Mouse (Mus musculus): Measurements from ENCODE around the gene Dnase1l2. TPM values are rescaled to one million over a fixed set of nuclear protein-coding genes. Genes with fewer than 3 reads are reported as not detected.

Gene Dnase1l2
- polyA plus RNA-seq, 1 experiment from 2014 or later, result 3.5 TPM

DNA sequence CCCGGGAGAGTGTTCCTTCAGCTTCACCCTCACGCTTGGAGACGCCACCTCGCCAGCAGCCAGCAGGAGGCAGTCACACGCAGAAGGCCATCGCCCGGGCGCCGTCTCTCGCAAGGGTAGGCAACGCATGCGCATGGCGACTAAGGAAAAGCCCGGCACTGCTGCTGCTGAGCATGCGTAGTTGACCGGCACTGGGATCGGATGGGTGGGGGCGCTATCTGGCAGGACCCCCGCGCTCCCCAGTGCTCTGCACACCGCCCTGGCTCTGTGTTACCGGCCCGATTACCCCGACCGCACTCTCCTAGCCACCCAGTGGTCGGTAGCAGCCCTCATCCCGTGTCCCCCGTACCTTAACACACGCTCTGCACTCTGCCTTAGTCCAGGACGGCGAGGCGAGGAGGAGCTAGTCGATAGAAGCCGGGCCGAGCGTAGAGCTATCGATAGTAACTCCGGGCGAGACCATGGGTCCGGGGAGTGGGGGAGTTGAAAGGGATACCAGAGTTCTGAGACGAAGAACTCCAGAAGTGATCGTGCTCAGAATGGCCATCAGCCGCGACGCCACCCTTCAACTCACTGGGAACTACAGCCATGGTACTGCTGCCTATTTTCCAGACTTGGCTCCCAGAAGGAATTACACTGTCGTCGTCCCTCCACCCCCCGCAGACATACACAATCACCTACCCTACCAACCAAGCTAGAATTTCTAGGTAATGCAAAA, 35.9 kb upstream of the Dnase1l2 start, which contains the start of gene Mlst8:
TSS of gene Mlst8 (minus strand) at position 416 of the 718 bp plus-strand sequence.
- H3K27me3 ChIP-seq, result no peaks in the 10 kb centered on the region
- peaks cover 30% of the 10 kb centered on the region for H3K4me1 ChIP-seq
- H3K27ac ChIP-seq, result peak within 1 kb of the TSS; percentile 97
- H3K36me3 ChIP-seq, result peaks cover 34% of the 10 kb centered on the region
- peak within 1 kb of the TSS; percentile 91 for H3K9ac ChIP-seq
- peak within 1 kb of the TSS; percentile 76 for H3K4me3 ChIP-seq
- H3K9me3 ChIP-seq, result no peaks in the 10 kb centered on the region
- WGBS, result under 1% methylated on average over 48 of the region's 48 CpGs
- H3K4me2 ChIP-seq, result peak within 1 kb of the TSS; percentile 71
- ATAC-seq (ENCODE audit: insufficient number of reproducible peaks, insufficient read depth, low FRiP score, low TSS enrichment, low read depth), result peak; percentile 87

DNA sequence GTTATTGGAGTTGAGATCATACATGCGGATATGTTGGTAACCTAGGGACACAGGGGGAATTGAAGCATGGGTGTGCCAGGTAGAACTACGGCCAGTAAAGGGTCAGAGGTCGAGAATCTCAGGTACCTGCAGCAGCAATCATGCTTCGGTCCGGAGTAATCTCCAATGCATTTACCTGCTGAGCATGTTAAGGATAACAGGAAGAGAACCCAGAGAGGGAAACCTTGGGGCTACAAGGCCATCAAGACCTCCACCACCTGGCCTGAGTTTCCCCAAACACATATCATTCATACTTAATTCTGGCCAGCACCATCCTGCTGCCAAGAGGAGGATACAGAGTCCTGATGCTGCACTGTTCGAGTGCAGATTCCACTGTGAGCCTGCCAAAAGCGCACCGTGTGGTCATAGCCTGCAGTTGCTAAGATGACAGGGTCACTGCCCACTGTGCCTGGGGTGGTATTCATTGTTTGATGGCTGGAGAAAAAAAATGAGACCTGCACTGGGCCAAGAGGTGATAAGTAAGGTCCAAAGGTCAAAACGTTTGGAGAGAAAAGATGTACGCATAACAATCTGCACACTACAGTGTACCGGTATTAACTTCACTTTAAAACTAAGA, 35.2 kb upstream of the Dnase1l2 start:
- H3K27ac ChIP-seq, result no peak overlapping the region
- peak overlapping the region; percentile 71 for H3K4me2 ChIP-seq
- 49% methylated on average over 11 of the region's 11 CpGs for WGBS
- peak overlapping the region; percentile 91 for H3K9ac ChIP-seq
- H3K4me1 ChIP-seq, result peaks cover 37% of the 10 kb centered on the region
- peak overlapping the region; percentile 76 for H3K4me3 ChIP-seq
- no peaks in the 10 kb centered on the region for H3K9me3 ChIP-seq
- H3K27me3 ChIP-seq, result no peaks in the 10 kb centered on the region
- ATAC-seq (ENCODE audit: insufficient number of reproducible peaks, insufficient read depth, low FRiP score, low TSS enrichment, low read depth), result no peak
- peaks cover 40% of the 10 kb centered on the region for H3K36me3 ChIP-seq

DNA sequence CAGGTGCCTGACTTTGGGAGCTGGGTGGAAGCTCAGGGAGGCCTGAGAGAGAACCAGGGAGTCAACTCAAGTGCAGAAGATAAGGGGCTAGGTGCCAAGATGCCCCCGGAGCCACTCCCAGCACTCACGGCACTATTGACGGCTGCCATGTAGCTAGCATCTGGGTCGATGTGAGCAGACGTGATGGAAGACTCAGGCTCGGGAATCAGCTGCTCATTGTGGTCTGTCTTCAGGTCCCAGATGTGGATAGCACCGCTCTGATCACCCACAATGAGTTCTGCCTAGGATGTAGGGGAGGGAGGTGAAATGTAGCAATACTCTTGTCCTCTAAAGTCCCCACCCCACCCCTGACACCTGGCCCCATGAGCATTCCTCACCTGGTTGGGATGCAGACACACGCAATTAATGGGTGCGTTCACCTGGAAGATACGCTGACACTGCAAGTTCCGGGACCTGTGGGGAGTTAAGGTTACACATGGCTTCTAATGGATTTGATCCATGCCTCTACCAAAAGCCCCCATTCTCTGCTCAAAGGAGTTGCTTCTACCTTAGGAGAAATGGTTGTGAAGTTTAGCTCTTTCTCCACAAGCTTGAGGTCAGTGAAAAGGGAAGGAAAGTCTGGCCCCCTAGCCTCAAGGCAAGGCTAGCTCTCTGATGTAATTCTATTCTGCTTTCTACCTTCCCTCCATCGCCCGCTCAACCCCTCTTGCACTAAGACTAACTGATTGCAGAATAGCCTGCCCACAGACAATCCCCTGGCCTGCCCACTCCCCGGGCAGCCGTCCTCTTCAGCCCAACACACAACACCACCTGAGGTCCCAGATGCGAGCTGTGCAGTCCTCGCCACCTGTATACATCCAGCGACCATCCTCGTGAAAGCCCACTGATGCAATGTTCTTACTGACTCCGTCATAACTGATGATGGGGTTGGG, 34.4 kb upstream of the Dnase1l2 start:
- peaks cover 40% of the 10 kb centered on the region for H3K36me3 ChIP-seq
- WGBS, result 88% methylated on average over 20 of the region's 20 CpGs
- H3K27me3 ChIP-seq, result no peaks in the 10 kb centered on the region
- H3K9ac ChIP-seq, result peak overlapping the region; percentile 91
- H3K27ac ChIP-seq, result no peak overlapping the region
- H3K4me1 ChIP-seq, result peaks cover 44% of the 10 kb centered on the region
- no peak for ATAC-seq (ENCODE audit: insufficient number of reproducible peaks, insufficient read depth, low FRiP score, low TSS enrichment, low read depth)
- peak overlapping the region; percentile 71 for H3K4me2 ChIP-seq
- no peaks in the 10 kb centered on the region for H3K9me3 ChIP-seq
- peak overlapping the region; percentile 76 for H3K4me3 ChIP-seq

DNA sequence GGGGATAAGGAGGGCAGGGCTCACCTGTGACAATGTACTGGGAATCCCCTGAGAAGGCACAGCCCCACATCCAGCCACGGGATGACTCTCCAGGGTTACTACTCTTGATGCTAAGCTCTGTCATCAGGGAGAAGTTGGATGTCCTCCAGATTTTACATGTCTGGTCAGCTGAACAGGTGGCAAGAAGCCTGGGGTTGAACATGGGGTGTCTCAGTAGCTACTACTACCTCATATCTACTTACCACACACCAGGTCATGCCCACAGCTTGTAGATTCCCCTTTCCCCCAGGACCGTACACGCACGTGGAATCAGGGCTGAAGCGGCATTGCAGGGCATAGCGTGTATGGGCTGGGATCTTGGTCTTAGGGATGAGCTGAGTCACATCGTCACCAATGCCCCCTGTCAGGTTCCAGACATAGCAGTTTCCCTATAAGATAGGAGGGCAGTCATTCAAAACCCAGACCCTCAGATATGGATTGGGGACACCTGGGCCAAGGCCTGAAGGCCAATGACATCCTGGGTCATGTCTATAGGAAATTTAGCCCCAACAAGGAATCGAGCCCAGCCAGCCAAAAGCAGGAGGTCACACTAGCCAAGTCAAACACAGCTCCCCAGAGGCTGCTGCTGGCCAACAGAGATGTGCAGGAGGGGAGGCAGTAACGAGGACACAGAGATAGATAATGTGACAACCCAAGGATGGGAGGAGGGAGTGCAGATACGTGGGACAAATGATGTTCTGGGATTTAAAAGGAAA, 33.3 kb upstream of the Dnase1l2 start:
- H3K4me1 ChIP-seq, result peaks cover 56% of the 10 kb centered on the region
- H3K9ac ChIP-seq, result no peak overlapping the region
- 93% methylated on average over 10 of the region's 10 CpGs for WGBS
- H3K27me3 ChIP-seq, result no peaks in the 10 kb centered on the region
- no peak overlapping the region for H3K4me3 ChIP-seq
- ATAC-seq (ENCODE audit: insufficient number of reproducible peaks, insufficient read depth, low FRiP score, low TSS enrichment, low read depth), result no peak
- H3K9me3 ChIP-seq, result no peaks in the 10 kb centered on the region
- H3K27ac ChIP-seq, result no peak overlapping the region
- H3K4me2 ChIP-seq, result no peak overlapping the region
- H3K36me3 ChIP-seq, result peaks cover 40% of the 10 kb centered on the region

DNA sequence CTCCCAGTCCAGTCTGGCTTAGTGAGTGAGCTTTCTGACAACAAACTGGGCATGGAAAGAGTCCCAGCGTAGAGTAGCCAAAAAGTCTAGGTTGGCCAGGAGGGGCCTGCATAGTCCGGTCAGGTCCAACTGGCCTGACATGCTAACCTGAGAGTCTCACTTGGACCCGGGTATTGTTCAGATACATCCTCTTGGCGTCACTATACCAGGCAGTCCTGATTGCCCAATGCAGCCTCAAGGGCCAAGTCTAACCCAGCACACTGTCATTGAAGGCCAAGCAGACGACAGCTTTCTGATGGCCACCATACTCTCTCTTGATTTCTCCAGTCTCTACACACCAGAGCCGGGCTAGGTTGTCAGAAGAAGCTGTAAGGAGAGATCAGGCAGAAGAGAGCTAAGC, 32.7 kb upstream of the Dnase1l2 start:
- 89% methylated on average over 6 of the region's 6 CpGs for WGBS
- no peak overlapping the region for H3K4me2 ChIP-seq
- peaks cover 62% of the 10 kb centered on the region for H3K4me1 ChIP-seq
- no peak overlapping the region for H3K4me3 ChIP-seq
- no peak overlapping the region for H3K27ac ChIP-seq
- no peak overlapping the region for H3K9ac ChIP-seq
- H3K9me3 ChIP-seq, result no peaks in the 10 kb centered on the region
- no peak for ATAC-seq (ENCODE audit: insufficient number of reproducible peaks, insufficient read depth, low FRiP score, low TSS enrichment, low read depth)
- peaks cover 40% of the 10 kb centered on the region for H3K36me3 ChIP-seq
- no peaks in the 10 kb centered on the region for H3K27me3 ChIP-seq

DNA sequence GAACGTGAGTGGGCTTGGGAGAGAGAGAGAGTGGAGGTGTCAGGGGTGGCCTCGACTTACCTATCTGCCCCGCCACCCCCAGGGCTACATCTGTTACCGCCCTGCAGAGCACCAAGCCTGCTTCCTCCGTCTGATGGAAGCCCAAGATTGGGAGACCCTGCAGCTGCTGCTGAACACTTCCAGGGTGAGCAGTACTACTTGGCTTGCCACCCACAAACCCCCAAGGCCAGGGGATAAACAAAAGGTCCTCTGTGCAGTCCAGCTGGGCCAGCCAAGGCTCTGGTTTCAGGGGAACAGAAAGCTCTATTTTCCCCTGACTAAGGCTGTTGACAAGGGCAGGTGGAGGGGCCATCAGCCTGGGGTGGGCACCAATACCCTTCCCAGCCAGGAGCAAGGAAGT, 31.7 kb upstream of the Dnase1l2 start:
- Histone ChIP-seq H3K9ac (no peak overlapping the region), H3K27me3 (no peaks in the 10 kb centered on the region), H3K27ac (no peak overlapping the region; the same call in 1 of the 2 replicates), H3K4me1 (peaks cover 53% of the 10 kb centered on the region), H3K36me3 (peaks cover 40% of the 10 kb centered on the region), H3K4me2 (no peak overlapping the region), H3K9me3 (no peaks in the 10 kb centered on the region), H3K4me3 (no peak overlapping the region)
- WGBS, result 57% methylated on average over 5 of the region's 5 CpGs
- no peak for ATAC-seq (ENCODE audit: insufficient number of reproducible peaks, insufficient read depth, low FRiP score, low TSS enrichment, low read depth)

DNA sequence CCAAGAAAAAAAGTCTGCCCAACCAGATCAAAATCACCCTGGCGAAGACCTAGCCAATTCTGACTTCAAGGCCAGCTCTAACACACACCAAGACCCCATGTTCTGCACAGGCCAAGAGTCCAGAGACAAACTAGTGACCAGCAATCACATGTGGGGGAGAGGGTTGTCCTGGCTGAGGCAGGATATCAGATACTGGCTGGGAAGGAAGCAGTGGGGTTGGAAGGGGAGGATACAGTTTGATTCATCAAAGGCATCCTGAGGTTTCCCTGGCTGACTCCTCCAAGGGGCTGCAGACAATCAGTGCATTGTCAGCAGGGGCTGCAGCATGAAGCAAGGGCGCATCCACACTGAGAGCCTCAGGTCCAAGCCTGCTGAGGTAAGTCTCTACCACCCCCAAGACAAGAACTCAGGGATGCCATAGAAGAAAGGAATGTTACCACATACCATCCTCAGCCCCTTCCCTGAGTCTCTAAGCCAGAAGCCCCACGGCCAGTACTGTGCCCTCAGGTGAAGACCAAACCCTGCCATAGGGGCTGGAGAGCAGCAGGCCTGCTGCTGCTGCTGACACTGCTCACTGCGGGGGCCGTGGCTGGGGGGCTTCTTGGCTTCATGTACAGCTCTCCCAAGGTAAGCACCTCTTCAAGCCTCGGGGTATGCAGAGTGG, 30.8 kb upstream of the Dnase1l2 start, which contains the start of gene Bricd5:
TSS of gene Bricd5 (plus strand) at position 273 of the 664 bp plus-strand sequence.
- Histone ChIP-seq H3K9ac (0 out of 2 replicates have a peak within 1 kb of the TSS, but pooled peaks have one; percentile 91), H3K9me3 (no peaks in the 10 kb centered on the region), H3K27ac (peak within 1 kb of the TSS; percentile 51; the same call in 1 of the 2 replicates), H3K4me1 (peaks cover 53% of the 10 kb centered on the region), H3K27me3 (no peaks in the 10 kb centered on the region), H3K36me3 (peaks cover 40% of the 10 kb centered on the region), H3K4me3 (peak within 1 kb of the TSS; percentile 9; the same call in 1 of the 2 replicates), H3K4me2 (peak within 1 kb of the TSS; percentile 99)
- ATAC-seq (ENCODE audit: insufficient number of reproducible peaks, insufficient read depth, low FRiP score, low TSS enrichment, low read depth), result no peak
- 57% methylated on average over 6 of the region's 6 CpGs for WGBS

DNA sequence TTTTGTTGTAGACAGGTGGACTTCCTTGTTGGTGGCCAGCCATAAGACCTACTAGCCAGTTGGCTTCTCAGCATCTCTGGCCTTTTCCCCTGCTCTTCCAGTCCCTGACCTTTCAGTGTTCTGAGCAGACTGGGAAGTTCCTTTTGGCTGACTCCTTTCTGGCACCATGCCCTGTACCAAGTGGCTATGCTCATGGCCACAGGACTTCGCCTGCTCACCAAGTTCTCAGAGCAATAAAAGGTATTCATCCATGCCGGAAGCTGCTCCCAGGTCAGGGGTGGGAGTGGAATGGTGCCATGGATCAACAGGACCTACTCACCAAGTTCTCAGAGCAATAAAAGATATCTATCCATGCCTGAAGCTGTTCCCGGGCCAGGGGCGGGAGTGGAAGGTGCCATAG, 29.6 kb upstream of the Dnase1l2 start:
- WGBS, result 89% methylated on average over 4 of the region's 4 CpGs
- Histone ChIP-seq H3K4me3 (peak overlapping the region; percentile 86), H3K4me2 (peak overlapping the region; percentile 99), H3K27ac (no peak overlapping the region), H3K9me3 (no peaks in the 10 kb centered on the region), H3K36me3 (peaks cover 40% of the 10 kb centered on the region), H3K9ac (peak overlapping the region; percentile 91), H3K27me3 (no peaks in the 10 kb centered on the region), H3K4me1 (peaks cover 45% of the 10 kb centered on the region)
- ATAC-seq (ENCODE audit: insufficient number of reproducible peaks, insufficient read depth, low FRiP score, low TSS enrichment, low read depth), result no peak

DNA sequence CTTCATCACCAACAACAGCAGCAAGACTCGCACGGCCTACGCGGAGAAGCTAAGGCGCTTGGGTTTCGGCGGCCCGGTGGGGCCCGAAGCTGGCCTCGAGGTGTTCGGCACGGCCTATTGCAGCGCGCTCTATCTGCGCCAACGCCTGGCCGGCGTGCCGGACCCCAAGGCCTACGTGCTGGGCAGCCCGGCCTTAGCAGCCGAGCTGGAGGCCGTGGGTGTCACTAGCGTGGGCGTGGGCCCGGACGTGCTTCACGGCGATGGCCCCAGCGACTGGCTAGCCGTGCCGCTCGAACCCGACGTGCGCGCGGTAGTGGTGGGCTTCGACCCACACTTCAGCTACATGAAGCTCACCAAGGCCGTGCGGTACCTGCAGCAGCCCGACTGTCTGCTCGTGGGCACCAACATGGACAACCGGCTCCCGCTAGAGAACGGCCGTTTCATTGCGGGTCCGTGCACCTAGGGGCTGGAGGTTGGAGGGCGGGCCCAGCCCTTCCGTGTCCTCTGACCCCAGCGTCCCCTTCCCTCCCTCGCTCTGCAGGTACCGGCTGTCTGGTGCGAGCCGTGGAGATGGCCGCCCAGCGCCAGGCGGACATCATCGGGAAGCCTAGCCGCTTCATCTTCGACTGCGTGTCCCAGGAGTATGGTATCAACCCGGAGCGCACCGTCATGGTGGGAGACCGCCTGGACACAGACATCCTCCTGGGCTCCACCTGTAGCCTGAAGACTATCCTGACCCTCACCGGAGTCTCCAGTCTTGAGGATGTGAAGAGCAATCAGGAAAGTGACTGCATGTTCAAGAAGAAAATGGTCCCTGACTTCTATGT, 28.0 kb upstream of the Dnase1l2 start:
- H3K9ac ChIP-seq, result peak overlapping the region; percentile 91
- H3K36me3 ChIP-seq, result peaks cover 28% of the 10 kb centered on the region
- peak; percentile 0; the same call in 1 of the 2 replicates for ATAC-seq (ENCODE audit: insufficient number of reproducible peaks, insufficient read depth, low FRiP score, low TSS enrichment, low read depth)
- H3K4me3 ChIP-seq, result peak overlapping the region; percentile 86
- H3K4me2 ChIP-seq, result peak overlapping the region; percentile 99
- H3K27me3 ChIP-seq, result no peaks in the 10 kb centered on the region
- peak overlapping the region; percentile 82 for H3K27ac ChIP-seq
- H3K4me1 ChIP-seq, result peaks cover 42% of the 10 kb centered on the region
- H3K9me3 ChIP-seq, result no peaks in the 10 kb centered on the region
- 1% methylated on average over 68 of the region's 68 CpGs for WGBS
